Mouse (Mus musculus) heart, embryonic 13.5 days (tissue): Measurements from ENCODE around the gene Trappc6b. TPM values are rescaled to one million over a fixed set of nuclear protein-coding genes. Genes with fewer than 3 reads are reported as not detected.

Source experiments
- ATAC-seq: fragments of 200-750 bp; cut with Nextera tagmentation; 2 replicates; pipeline ENCODE4 v1.8.0; 2017; ENCODE audit warnings: moderate TSS enrichment; ENCODE audit not compliant: insufficient number of reproducible peaks, low FRiP score, low TSS enrichment; ENCODE audit errors: extremely low read depth
- H3K27ac ChIP-seq: fragments of 300-500 bp; sonication (generic); replicated peaks from 2 replicates; pipeline ENCODE4 v1.5.1; 2015; ENCODE audit warnings: moderate library complexity, mild to moderate bottlenecking, inconsistent platforms
- H3K27me3 ChIP-seq: fragments of 300-500 bp; sonication (generic); replicated peaks from 2 replicates; pipeline ENCODE4 v1.6.1; 2015; ENCODE audit warnings: mild to moderate bottlenecking, inconsistent platforms
- H3K36me3 ChIP-seq: fragments of 300-500 bp; sonication (generic); 2 replicates; pipeline ENCODE4 v1.6.1; 2015; ENCODE audit warnings: mild to moderate bottlenecking, inconsistent platforms
- H3K4me1 ChIP-seq: fragments of 300-500 bp; sonication (generic); 2 replicates; pipeline ENCODE4 v1.6.1; 2015; ENCODE audit warnings: inconsistent platforms
- H3K4me2 ChIP-seq: fragments of 300-500 bp; sonication (generic); 2 replicates; pipeline ENCODE4 v1.6.1; 2015; ENCODE audit warnings: inconsistent platforms, mild to moderate bottlenecking, moderate library complexity
- H3K4me3 ChIP-seq: fragments of 300-500 bp; sonication (generic); 2 replicates; pipeline ENCODE4 v1.5.1; 2015; ENCODE audit warnings: moderate library complexity, mild to moderate bottlenecking, inconsistent platforms
- H3K9ac ChIP-seq: fragments of 300-500 bp; sonication (generic); 2 replicates; pipeline ENCODE4 v1.6.1; 2015; ENCODE audit warnings: inconsistent platforms, mild to moderate bottlenecking, moderate library complexity
- H3K9me3 ChIP-seq: fragments of 300-500 bp; sonication (generic); 2 replicates; pipeline ENCODE4 v1.6.1; 2016; ENCODE audit warnings: inconsistent platforms
- WGBS: fragments of 180-500 bp; shearing (Covaris S2); methylation state at CpG from one replicate; pipeline ENCODE4 v1.1.7; 2015; ENCODE audit warnings: mixed read lengths; 5-methylcytosine and 5-hydroxymethylcytosine counted together
- polyA plus RNA-seq: library from polyadenylated mRNA; unstranded; fragments of >200 nt; fragmentation: Nextera tagmentation; extraction: Ambion mirVana; gene quantifications from 2 replicates; pipeline ENCODE4 v1.2.1, GENCODE M21; 2015

Gene Trappc6b
- polyA plus RNA-seq, 1 experiment from 2014 or later, result 79.7 TPM

DNA sequence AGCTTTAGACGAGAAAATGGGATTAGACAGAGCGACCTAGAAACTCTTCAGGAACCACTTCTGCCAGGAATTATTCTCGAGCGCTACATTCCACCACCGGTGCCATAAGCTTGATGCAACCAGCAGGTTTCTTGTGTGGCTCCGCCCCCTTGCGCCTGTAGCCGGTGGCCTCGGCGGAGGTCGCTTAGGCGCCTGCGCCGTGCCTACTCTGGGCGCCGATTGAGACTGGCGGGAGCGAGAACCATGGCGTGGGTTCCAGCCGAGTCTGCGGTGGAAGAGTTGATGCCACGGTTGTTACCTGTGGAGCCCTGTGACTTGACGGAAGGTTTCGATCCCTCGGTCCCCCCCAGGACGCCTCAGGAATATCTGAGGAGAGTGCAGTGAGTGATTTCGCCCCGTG lies 48.0 kb downstream of the Trappc6b start, which contains the start of gene Gemin2:
TSS of gene Gemin2 (plus strand) at position 160 of the 400 bp plus-strand sequence.
- under 1% methylated on average over 28 of the region's 28 CpGs for WGBS
- Histone ChIP-seq H3K4me1 (peaks cover 33% of the 10 kb centered on the region), H3K9me3 (no peaks in the 10 kb centered on the region), H3K27me3 (no peaks in the 10 kb centered on the region), H3K27ac (peak within 1 kb of the TSS; percentile 88), H3K9ac (peak within 1 kb of the TSS; percentile 89), H3K4me2 (peak within 1 kb of the TSS; percentile 70), H3K36me3 (peaks cover 30% of the 10 kb centered on the region), H3K4me3 (peak within 1 kb of the TSS; percentile 95)
- ATAC-seq, result peak; percentile 59

DNA sequence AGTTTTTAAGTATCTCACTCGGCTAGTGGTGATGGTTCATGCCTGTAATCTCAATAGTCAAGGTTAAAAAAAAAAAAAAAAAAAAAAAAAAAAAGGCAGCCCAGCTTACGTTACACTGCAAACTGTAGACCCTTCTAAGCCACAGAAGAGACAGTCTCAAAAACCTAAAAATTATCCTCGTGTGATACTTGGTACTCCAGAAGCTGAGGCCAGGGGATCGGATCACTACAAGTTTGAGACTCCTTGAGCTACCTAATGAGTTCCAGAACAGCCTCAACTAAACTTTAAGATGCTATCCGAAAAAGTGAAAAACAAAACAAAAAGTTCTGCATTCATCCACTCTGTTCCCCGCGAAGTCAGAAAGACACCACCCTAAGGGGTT lies 48.6 kb downstream of the Trappc6b start:
- Histone ChIP-seq H3K36me3 (peaks cover 25% of the 10 kb centered on the region), H3K9me3 (no peaks in the 10 kb centered on the region), H3K4me2 (peak overlapping the region; percentile 70), H3K27ac (peak overlapping the region; percentile 88), H3K4me1 (peaks cover 38% of the 10 kb centered on the region), H3K9ac (peak overlapping the region; percentile 89), H3K27me3 (no peaks in the 10 kb centered on the region), H3K4me3 (peak overlapping the region; percentile 95)
- no peak for ATAC-seq
- 2% methylated on average over 7 of the region's 7 CpGs for WGBS

DNA sequence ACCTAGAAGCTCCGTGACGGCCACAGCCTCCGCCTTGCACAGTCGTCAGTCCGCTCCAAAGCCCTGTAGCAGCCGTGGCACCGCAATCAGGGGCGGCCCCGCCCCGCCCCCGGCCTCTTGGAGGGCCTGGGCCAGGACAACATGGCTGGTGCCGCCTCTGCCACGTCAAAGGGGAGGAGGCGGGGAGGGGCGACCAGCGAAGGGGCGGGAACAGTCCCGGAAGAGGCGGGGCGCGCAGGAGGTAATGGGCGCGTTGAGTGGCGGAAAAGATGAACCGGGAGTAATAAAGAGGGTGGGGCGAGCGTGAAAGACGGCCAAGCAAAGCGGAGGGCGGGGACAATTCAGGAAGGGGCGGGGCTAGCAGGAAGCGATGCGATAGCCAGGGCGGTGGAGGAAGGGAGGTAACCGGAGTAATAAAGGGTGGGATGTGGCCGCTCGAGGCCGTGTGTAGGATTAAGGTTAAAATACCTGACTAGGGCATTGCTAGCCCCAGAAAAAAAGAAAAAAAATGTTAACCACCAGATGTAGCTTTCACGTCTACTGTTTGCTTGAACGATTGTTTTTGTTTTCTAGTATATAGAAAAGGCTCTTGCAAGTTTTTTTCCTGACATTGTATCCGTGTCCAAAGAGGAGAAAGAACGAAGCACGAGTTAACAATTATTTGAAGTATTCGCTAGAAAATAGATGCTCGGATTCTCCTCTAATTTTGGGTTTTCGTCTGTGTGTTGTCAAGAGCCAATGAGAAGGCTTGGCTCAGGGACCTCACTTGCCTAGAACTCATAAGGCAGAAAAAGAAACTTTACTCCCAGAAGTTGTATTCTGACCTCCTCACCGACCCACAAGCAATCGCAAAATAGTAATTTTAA lies 49.2 kb downstream of the Trappc6b start, which contains the start of gene Sec23a:
TSS of gene Sec23a (minus strand) at position 174 of the 866 bp plus-strand sequence.
- WGBS, result under 1% methylated on average over 48 of the region's 48 CpGs
- Histone ChIP-seq H3K27me3 (no peaks in the 10 kb centered on the region), H3K36me3 (peaks cover 22% of the 10 kb centered on the region), H3K9ac (peak within 1 kb of the TSS; percentile 96), H3K9me3 (no peaks in the 10 kb centered on the region), H3K4me1 (peaks cover 39% of the 10 kb centered on the region), H3K4me3 (peak within 1 kb of the TSS; percentile 95), H3K27ac (peak within 1 kb of the TSS; percentile 96), H3K4me2 (peak within 1 kb of the TSS; percentile 90)
- ATAC-seq, result peak; percentile 95

DNA sequence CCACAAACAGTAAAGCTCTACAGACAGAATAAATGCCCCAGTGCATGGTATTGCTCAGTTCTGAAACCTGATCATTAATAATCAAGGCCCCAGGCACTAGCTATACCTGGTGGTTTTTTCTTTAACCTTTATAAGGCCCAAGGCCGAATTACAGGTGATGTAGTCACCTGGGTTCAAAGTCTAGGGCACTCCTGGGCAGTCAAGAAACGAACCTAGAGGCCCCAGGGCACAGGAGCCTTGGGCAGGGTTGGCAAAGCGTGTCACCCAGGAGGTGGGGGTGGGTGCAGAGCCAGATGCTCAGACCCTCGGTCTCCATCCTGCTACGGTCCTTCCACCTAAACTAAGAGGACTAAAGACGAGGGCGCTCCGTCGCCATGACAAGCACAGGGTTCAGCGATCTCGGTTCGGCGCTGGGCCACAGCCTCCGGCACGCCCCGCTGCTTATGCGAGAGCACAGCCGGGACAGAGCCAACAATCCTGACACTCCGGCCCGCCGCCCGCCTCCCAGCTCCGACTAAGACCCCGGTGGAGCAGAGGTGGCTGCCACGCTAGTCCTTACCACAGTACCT lies 49.9 kb downstream of the Trappc6b start:
- no peaks in the 10 kb centered on the region for H3K27me3 ChIP-seq
- peak overlapping the region; percentile 95 for H3K4me3 ChIP-seq
- peaks cover 27% of the 10 kb centered on the region for H3K36me3 ChIP-seq
- peak overlapping the region; percentile 96 for H3K9ac ChIP-seq
- peak overlapping the region; percentile 96 for H3K27ac ChIP-seq
- WGBS, result under 1% methylated on average over 25 of the region's 25 CpGs
- ATAC-seq, result 0 out of 2 replicates have a peak, but pooled peaks have one; percentile 5
- no peaks in the 10 kb centered on the region for H3K9me3 ChIP-seq
- peaks cover 39% of the 10 kb centered on the region for H3K4me1 ChIP-seq
- peak overlapping the region; percentile 90 for H3K4me2 ChIP-seq

DNA sequence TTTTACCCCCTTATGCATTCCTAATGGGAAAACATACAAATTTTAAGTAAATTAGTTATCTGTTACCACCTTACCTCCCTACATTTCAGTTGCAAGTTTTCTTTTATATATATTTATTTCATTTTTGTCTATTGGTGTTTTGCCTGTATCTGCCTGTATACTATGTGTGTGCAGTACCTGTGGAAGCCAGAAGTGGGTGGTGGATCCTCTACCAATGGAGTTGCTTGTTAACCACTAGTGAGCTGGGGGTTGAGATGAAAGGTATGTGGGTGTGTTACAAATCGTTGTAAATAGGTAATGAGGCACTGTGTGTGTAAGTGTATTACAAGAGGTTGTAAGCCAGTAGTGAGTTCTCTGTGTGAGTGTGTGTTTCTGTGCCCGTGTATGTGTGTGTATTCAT lies 50.8 kb downstream of the Trappc6b start:
- no peak for ATAC-seq
- Histone ChIP-seq H3K9ac (peak overlapping the region; percentile 96), H3K27ac (peak overlapping the region; percentile 96; the same call in 1 of the 2 replicates), H3K9me3 (no peaks in the 10 kb centered on the region), H3K27me3 (no peaks in the 10 kb centered on the region), H3K4me3 (peak overlapping the region; percentile 95), H3K4me2 (peak overlapping the region; percentile 90), H3K4me1 (peaks cover 43% of the 10 kb centered on the region), H3K36me3 (peaks cover 29% of the 10 kb centered on the region)
- WGBS, result 65% methylated on average over 2 of the region's 2 CpGs

Other genes starting within 250 kb of the Trappc6b start
- gene Sec23a, start 49.5 kb downstream of the Trappc6b start, polyA plus RNA-seq, result 66.4 and 67.9 TPM in 2 replicates
- 22.4 and 25.1 TPM in 2 replicates for gene Gemin2, start 48.1 kb downstream of the Trappc6b start, polyA plus RNA-seq
- 63.0 and 64.9 TPM in 2 replicates for gene Pnn, start 5.4 kb upstream of the Trappc6b start, polyA plus RNA-seq
- gene Mia2, start 34.3 kb upstream of the Trappc6b start, polyA plus RNA-seq, result 32.6 and 34.8 TPM in 2 replicates
- 4.2 and 5.9 TPM in 2 replicates for gene Fbxo33, start 158.3 kb upstream of the Trappc6b start, polyA plus RNA-seq